Mouse (Mus musculus) hindbrain, embryonic 12.5 days (tissue): ENCODE results near the gene Fam240a. TPM values are rescaled to one million over a fixed set of nuclear protein-coding genes. Genes with fewer than 3 reads are reported as not detected.

Experiments used
- microRNA-seq: library from miRNA; unstranded; fragments of <30 nt; microRNA quantifications from one replicate; pipeline ENCODE4, GENCODE M21; 2017
- polyA plus RNA-seq: library from polyadenylated mRNA; unstranded; fragments of >200 nt; fragmentation: Nextera tagmentation; extraction: Ambion mirVana; gene quantifications from 2 replicates; pipeline ENCODE4 v1.2.1, GENCODE M21; 2016

Gene Fam240a
- polyA plus RNA-seq, 1 experiment from 2014 or later, result not detected

Small RNA genes within 50 kb of the gene (microRNA-seq; reads per million reads assigned to microRNA genes)
- not detected for gene Gm24269

Other genes starting within 250 kb of the Fam240a start
- gene Myl3, start 175.0 kb downstream of the Fam240a start, polyA plus RNA-seq, result 2.0 TPM in 2 replicates
- gene Pth1r, start 169.7 kb downstream of the Fam240a start, polyA plus RNA-seq, result 44.3 and 52.4 TPM in 2 replicates
- not detected in 2 replicates for gene Prss42, start 118.7 kb downstream of the Fam240a start, polyA plus RNA-seq
- not detected in 2 replicates for gene Prss44, start 102.9 kb downstream of the Fam240a start, polyA plus RNA-seq
- gene Prss43, start 90.2 kb downstream of the Fam240a start, polyA plus RNA-seq, result not detected in 2 replicates
- gene Prss45, start 82.3 kb downstream of the Fam240a start, polyA plus RNA-seq, result not detected in 2 replicates
- not detected in 2 replicates for gene Prss46, start 72.4 kb downstream of the Fam240a start, polyA plus RNA-seq
- gene Prss50, start 58.9 kb downstream of the Fam240a start, polyA plus RNA-seq, result 0.26 TPM in 1 of 2 replicates, not detected in the other
- gene Als2cl, start 37.0 kb downstream of the Fam240a start, polyA plus RNA-seq, result 1.5 and 1.9 TPM in 2 replicates
- gene Tmie, start 36.7 kb downstream of the Fam240a start, polyA plus RNA-seq, result 1.1 and 1.2 TPM in 2 replicates
- not detected in 2 replicates for gene Tdgf1, start 29.3 kb upstream of the Fam240a start, polyA plus RNA-seq
- gene Lrrc2, start 34.7 kb upstream of the Fam240a start, polyA plus RNA-seq, result 0.09 and 0.12 TPM in 2 replicates
- not detected in 2 replicates for gene Rtp3, start 73.7 kb upstream of the Fam240a start, polyA plus RNA-seq
- 1.8 and 2.4 TPM in 2 replicates for gene Ltf, start 102.4 kb upstream of the Fam240a start, polyA plus RNA-seq
- 0.97 and 1.4 TPM in 2 replicates for gene Ccrl2, start 140.7 kb upstream of the Fam240a start, polyA plus RNA-seq
- gene Lrrfip2, start 200.7 kb upstream of the Fam240a start, polyA plus RNA-seq, result 50.5 and 53.7 TPM in 2 replicates